Mouse (Mus musculus): ENCODE measurements around the gene Scd2.
"Not testable (repeated sequence)": the region's sequence is repeated elsewhere in the genome, so short reads cannot be mapped to it uniquely, and the experiment has no call there.

Gene Scd2

GRCm38 (mm10) chr19:44273711-44274110, 19.8 kb upstream of the Scd2 start:
- DNase-seq (ENCODE audit: low spot score): no peak

- no peak for DNase-seq (ENCODE audit: low spot score)
Measured at GRCm38 (mm10) chr19:44274452-44274851, 19.0 kb upstream of the Scd2 start.

GRCm38 (mm10) chr19:44275418-44275817, 18.1 kb upstream of the Scd2 start:
- DNase-seq (ENCODE audit: low spot score): no peak

- no peak for DNase-seq (ENCODE audit: low spot score)
Measured at GRCm38 (mm10) chr19:44276861-44277260, 16.6 kb upstream of the Scd2 start.

GRCm38 (mm10) chr19:44277931-44278330, 15.5 kb upstream of the Scd2 start:
- DNase-seq (ENCODE audit: low spot score): no peak

- no peak for DNase-seq (ENCODE audit: low spot score)
Measured at GRCm38 (mm10) chr19:44280755-44281154, 12.7 kb upstream of the Scd2 start.

- DNase-seq (ENCODE audit: low spot score): not testable (repeated sequence)
Measured at GRCm38 (mm10) chr19:44281825-44282447, 11.5 kb upstream of the Scd2 start.

- no peak for DNase-seq (ENCODE audit: low spot score)
Measured at GRCm38 (mm10) chr19:44282534-44283156, 10.8 kb upstream of the Scd2 start.

GRCm38 (mm10) chr19:44283157-44284024, 10.1 kb upstream of the Scd2 start:
- DNase-seq (ENCODE audit: low spot score): no peak

- peak; percentile 75 for DNase-seq (ENCODE audit: low spot score)
Measured at GRCm38 (mm10) chr19:44284025-44284695, 9.3 kb upstream of the Scd2 start.

GRCm38 (mm10) chr19:44284723-44285122, 8.8 kb upstream of the Scd2 start:
- DNase-seq (ENCODE audit: low spot score): no peak

- DNase-seq (ENCODE audit: low spot score): no peak
Measured at GRCm38 (mm10) chr19:44285554-44285953, 7.9 kb upstream of the Scd2 start.

- no peak for DNase-seq (ENCODE audit: low spot score)
Measured at GRCm38 (mm10) chr19:44286109-44286508, 7.4 kb upstream of the Scd2 start.

GRCm38 (mm10) chr19:44287415-44288110, 5.9 kb upstream of the Scd2 start:
- no peak for DNase-seq (ENCODE audit: low spot score)

- DNase-seq (ENCODE audit: low spot score): no peak
Measured at GRCm38 (mm10) chr19:44292083-44292482, 1.4 kb upstream of the Scd2 start.

- no peak for DNase-seq (ENCODE audit: low spot score)
Measured at GRCm38 (mm10) chr19:44292483-44292882, 991 bp upstream of the Scd2 start.

- peak; percentile 89 for DNase-seq (ENCODE audit: low spot score)
Measured at GRCm38 (mm10) chr19:44293769-44294551, 486 bp downstream of the Scd2 start.

- peak; percentile 82 for DNase-seq (ENCODE audit: low spot score)
Measured at GRCm38 (mm10) chr19:44294588-44295041, 1.1 kb downstream of the Scd2 start.

- no peak for DNase-seq (ENCODE audit: low spot score)
Measured at GRCm38 (mm10) chr19:44295251-44295650, 1.8 kb downstream of the Scd2 start.

GRCm38 (mm10) chr19:44295741-44296140, 2.3 kb downstream of the Scd2 start:
- peak; percentile 89 for DNase-seq (ENCODE audit: low spot score)

GRCm38 (mm10) chr19:44296186-44296585, 2.7 kb downstream of the Scd2 start:
- no peak for DNase-seq (ENCODE audit: low spot score)

All from layer of hippocampus, adult 9-10 months (tissue).